Mouse (Mus musculus) liver, embryonic 14.5 days (tissue): ENCODE data around the gene Eif3c.

ENCODE experiments used
- CTCF ChIP-seq: IDR thresholded peaks from 2 replicates; pipeline ENCODE4 v1.5.1; 2016; ENCODE audit warnings: antibody characterized with exemption, low read depth, control low read depth
- EP300 ChIP-seq: IDR thresholded peaks from 2 replicates; pipeline ENCODE4 v1.6.1; 2016; ENCODE audit warnings: antibody characterized with exemption, low read depth

DNA sequence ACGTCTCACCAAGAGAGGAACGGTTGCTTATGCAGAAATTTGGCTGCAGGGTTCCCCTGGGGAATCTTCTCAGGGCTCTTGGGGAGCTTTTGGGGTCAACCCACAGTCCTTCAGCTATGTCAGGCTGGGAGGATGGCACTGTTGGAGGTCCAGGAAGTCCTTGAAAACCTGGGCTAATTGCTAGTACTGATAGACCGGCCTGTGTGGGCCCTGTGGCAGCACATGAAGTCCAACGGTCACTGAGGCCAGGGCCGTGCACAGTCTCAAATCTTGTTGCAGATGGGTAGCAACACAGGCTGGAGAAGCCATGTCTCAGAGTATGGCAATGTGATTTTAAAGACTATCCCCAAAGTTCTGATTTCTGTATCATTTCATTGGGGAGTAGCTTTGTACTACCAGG lies 41.6 kb upstream of the Eif3c start:
- no peak for TF ChIP-seq CTCF
- TF ChIP-seq EP300, result no peak
